Mouse (Mus musculus) G1E (cell line): ENCODE measurements at regions not wholly inside any gene's neighbourhood (a gene's known extent, or its start where the extent isn't known, plus 50 kb on each side); places are given as distances from the start of the nearest gene placed in this dataset.

ENCODE experiments used
- CTCF ChIP-seq: IDR thresholded peaks from 2 replicates; pipeline ENCODE4 v1.5.1; 2012; ENCODE audit warnings: low read depth, low read length, inconsistent platforms, mixed read lengths
- GATA1 ChIP-seq: IDR thresholded peaks from 2 replicates; pipeline ENCODE4 v1.6.1; 2012; ENCODE audit warnings: borderline replicate concordance, low read length, inconsistent platforms, mixed read lengths
- GATA2 ChIP-seq: IDR thresholded peaks from 2 replicates; pipeline ENCODE4 v1.6.1; 2012; ENCODE audit warnings: low read depth, low read length, inconsistent platforms, borderline replicate concordance
- POLR2AphosphoS5 ChIP-seq: IDR thresholded peaks from 2 replicates; pipeline ENCODE4 v1.6.1; 2012; ENCODE audit warnings: low read depth, low read length, inconsistent platforms; ENCODE audit not compliant: insufficient replicate concordance
- TAL1 ChIP-seq: conservative IDR thresholded peaks from 2 replicates; pipeline ENCODE4 v1.6.1; 2012; ENCODE audit warnings: low read depth, low read length, inconsistent platforms, mixed read lengths

DNA sequence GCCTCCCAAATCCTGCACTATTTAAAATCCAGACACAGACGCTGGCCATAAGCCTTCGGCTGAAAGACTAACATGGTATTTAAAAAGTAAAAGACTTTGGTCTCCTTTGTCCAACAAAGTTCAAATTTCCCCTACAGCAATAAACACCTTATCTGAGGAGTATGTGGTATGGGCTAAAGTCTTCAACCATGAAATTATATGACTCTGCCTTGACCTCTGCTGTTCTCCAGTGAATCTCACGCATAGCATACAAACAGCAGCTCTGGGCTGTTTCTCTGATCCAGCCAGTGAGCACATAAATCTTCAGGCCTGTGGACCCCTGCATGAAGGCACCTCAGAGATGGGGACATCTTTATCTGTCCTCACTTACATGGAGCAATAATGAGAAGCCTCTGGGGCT lies 627.8 kb downstream of the Hs3st4 start:
- TF ChIP-seq GATA1: no peak
- TF ChIP-seq CTCF: no peak
- TF ChIP-seq TAL1: no peak
- no peak for TF ChIP-seq GATA2
- no peak for TF ChIP-seq POLR2AphosphoS5
